Mouse (Mus musculus) cerebellum, postnatal 10 days (tissue): ENCODE measurements at regions not wholly inside any gene's neighbourhood (a gene's known extent, or its start where the extent isn't known, plus 50 kb on each side); places are given as distances from the start of the nearest gene placed in this dataset.

Source experiments
- DNase-seq, 2 experiments: peaks; one replicate each; pipeline ENCODE4 v3.0.0; 2021; ENCODE audit warnings: mixed read lengths in 2 of 2

- DNase-seq = no peak
Measured at GRCm38 (mm10) chr10:84026798-84027197, 304.1 kb downstream of the 1500009L16Rik start.

GRCm38 (mm10) chr10:84036131-84036877 lies 313.6 kb downstream of the 1500009L16Rik start:
- DNase-seq = no peak

DNA sequence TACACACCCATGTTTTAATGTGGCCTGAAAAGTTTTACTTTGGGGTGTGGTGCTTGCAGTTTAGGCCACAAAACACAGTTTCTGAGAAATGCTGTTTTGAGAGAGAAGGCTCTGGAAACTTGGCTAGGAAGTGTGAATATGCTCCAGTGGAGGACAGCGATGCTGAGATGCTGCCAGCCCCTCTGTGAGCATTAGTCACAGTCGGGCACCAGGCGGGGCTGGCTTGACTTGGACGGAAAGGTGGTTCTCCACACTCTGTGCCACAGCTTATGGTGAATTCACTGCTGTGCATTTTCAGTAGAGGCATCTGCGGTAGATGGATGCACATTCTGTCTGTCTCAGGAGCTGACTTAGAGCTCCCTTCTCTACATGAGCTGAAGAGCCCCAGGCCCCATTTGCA lies 326.0 kb downstream of the 1500009L16Rik start:
- peak; percentile 71 to 82 for DNase-seq

GRCm38 (mm10) chr10:84052696-84053095 lies 330.0 kb downstream of the 1500009L16Rik start:
- DNase-seq = peak; percentile 56 to 71

- peak; percentile 59 to 65 for DNase-seq
Measured at GRCm38 (mm10) chr10:84054551-84055336, 332.1 kb downstream of the 1500009L16Rik start.

- no peak for DNase-seq
Measured at GRCm38 (mm10) chr10:84055402-84056167, 332.9 kb downstream of the 1500009L16Rik start.

GRCm38 (mm10) chr10:84056323-84057169 lies 333.9 kb downstream of the 1500009L16Rik start:
- DNase-seq = peak in 1 of 2 experiments; percentile 38

DNA sequence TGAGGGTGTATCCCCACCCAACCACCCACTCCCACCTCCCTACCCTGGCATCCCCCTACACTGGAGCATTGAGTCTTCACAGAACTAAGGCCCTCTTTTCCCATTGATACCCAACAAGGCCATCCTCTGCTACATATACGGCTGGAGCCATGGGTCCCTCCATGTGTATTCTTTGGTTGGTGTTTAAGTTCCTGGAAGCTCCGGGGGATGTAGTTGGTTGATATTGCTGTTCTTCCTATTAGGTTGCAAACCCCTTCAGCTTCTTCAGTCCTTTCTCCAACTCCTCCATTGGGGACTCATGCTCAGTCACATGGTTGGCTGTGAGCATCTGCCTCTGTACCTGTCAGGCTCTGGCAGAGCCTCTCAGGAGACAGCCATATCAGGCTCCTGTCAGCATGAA lies 335.6 kb downstream of the 1500009L16Rik start:
- no peak for DNase-seq

- peak; percentile 85 to 89 for DNase-seq
Measured at GRCm38 (mm10) chr10:84059646-84060491, 337.2 kb downstream of the 1500009L16Rik start.

DNA sequence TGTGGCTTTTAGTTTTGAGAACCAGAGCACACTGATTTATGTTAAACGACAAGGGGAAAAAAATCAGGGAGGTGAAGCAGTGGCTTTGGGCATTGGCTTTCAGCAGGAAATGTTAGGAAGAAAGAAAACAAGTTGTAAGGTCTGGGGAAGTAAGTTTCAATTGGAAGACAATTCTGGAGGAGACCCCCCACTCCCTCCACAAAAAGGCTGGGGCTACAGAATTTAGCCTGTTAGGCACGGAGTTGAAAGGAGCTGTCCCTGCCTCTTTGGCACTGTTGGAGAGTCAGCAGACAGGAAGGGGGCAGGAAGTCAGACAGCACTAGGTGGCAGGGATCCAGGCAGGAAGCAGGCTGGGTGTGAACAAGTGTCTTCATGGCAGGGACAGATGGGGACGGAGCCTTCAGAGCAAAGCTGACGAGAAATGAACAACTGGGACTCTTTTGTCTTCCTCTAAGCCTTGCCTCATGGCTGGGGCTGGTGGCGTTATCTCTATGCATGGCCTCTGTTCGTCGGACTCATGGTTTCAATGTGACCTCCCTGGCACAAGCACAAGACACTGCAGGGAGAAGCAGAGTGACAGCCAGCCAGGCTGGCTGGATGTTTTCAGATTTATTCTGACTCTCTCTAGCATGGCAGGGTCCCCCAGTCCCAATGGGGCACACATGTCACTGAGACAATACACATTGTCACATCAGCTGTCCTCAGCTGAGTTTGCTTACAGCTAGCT lies 338.0 kb downstream of the 1500009L16Rik start:
- DNase-seq = peak; percentile 95 to 96

GRCm38 (mm10) chr10:84067052-84067650 lies 344.5 kb downstream of the 1500009L16Rik start:
- DNase-seq = no peak

- DNase-seq = peak; percentile 49 to 61
Measured at GRCm38 (mm10) chr10:84069806-84070205, 347.1 kb downstream of the 1500009L16Rik start.

DNA sequence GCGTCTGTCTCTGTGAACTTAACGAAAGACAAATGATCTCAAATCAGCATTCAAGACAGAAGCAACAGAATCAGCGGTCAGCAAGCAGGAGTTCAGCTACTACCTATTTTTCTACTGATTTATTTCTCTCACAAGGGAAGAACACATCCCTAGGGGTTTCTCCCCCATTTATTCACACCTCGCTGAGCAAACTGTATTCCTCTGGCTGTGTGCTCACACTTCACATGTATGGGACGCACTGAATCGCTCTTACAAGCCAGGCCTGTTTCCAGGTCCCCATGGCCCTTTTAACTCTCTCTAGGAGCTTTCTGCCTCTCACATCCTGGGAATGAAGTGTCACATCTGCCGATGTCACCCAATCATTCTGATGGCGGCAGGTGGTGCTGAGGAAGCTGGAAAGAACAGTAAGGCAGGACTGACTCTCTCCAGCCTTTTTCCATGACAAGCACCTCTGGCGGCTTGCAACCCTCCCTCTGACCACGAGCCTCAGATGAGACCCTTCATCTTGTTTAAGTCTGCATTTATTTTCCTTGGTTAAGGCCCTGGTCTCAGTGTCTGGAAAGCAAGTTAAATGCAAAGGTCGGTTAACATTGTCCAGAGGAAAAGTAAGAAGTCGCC lies 350.3 kb downstream of the 1500009L16Rik start:
- no peak for DNase-seq

- DNase-seq = no peak
Measured at GRCm38 (mm10) chr10:84075581-84075980, 352.9 kb downstream of the 1500009L16Rik start.

DNA sequence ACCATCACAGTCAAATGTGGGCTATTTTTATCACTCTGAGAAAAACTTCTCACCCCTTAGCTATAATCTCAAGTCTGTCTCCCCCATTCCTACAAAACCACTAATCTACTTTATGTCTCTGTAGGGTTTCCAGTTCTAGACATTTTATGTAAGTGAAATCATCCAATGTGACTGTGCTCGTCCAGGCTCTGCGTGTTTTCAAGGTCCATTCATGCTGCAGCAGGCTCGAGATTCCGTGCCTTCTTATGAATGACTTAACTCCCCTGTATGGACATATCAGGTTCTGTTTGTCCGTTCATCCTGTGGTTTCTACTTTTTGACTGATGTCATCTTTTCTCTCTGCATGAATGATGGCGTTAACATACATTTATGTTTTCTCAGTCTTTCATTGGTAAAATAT lies 357.6 kb downstream of the 1500009L16Rik start:
- DNase-seq = no peak

- no peak for DNase-seq
Measured at GRCm38 (mm10) chr10:84081673-84082072, 358.7 kb downstream of the Nuak1 start.

- DNase-seq = no peak
Measured at GRCm38 (mm10) chr10:84087528-84087927, 352.9 kb downstream of the Nuak1 start.

DNA sequence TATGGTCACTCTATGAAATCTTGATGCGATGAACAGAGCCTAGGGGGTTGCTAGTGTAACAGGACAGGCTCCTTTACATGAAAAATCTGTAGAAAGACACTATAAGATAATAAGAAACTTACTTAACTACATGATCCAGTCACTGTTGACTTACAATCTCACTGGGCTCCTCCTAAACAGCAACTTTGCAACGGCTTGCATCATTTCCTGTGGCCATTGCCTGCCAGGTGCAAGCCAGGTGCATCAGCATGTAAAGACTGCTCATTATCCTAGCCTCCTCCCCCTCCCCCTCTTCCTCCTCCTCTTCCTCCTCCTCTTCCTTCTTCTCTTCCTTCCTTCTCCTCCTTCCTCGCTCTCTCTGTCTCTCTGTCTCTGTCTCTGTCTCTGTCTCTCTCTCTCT lies 352.5 kb downstream of the Nuak1 start:
- no peak for DNase-seq
